Mouse (Mus musculus) midbrain, embryonic 10.5 days (tissue): Measurements from ENCODE around the gene Cog1. TPM values are rescaled to one million over a fixed set of nuclear protein-coding genes. Genes with fewer than 3 reads are reported as not detected.

Experiments
- polyA plus RNA-seq: library from polyadenylated mRNA; unstranded; fragments of >200 nt; fragmentation: Nextera tagmentation; extraction: Ambion mirVana; gene quantifications from 2 replicates; pipeline ENCODE4 v1.2.1, GENCODE M21; 2016

The Cog1 gene
- polyA plus RNA-seq, 1 experiment from 2014 or later, result 23.1 TPM

Other genes with a start within 250 kb of the Cog1 start
- gene Sstr2, start 29.8 kb upstream of the Cog1 start, polyA plus RNA-seq, result 5.3 and 8.7 TPM in 2 replicates
- gene Slc39a11, start 910 bp downstream of the Cog1 start, polyA plus RNA-seq, result 20.4 and 20.7 TPM in 2 replicates
- 60.5 and 60.9 TPM in 2 replicates for gene Fam104a, start 35.0 kb downstream of the Cog1 start, polyA plus RNA-seq
- 25.0 and 26.4 TPM in 2 replicates for gene D11Wsu47e, start 35.2 kb downstream of the Cog1 start, polyA plus RNA-seq
- gene Cpsf4l, start 60.8 kb downstream of the Cog1 start, polyA plus RNA-seq, result 0.37 and 0.51 TPM in 2 replicates
- gene Cdc42ep4, start 102.7 kb downstream of the Cog1 start, polyA plus RNA-seq, result 91.4 and 105 TPM in 2 replicates